Mouse (Mus musculus): ENCODE measurements around the gene Tbc1d22a.

GRCm38 (mm10) chr15:86449236-86449635, 235.0 kb downstream of the Tbc1d22a start:
- no peak for TF ChIP-seq POLR2A (IDR thresholded peaks at IDR 0.05; ENCODE audit: insufficient read length, low read depth)
- TF ChIP-seq POLR2AphosphoS2 (IDR thresholded peaks at IDR 0.05; ENCODE audit: insufficient read length, low read depth), result no peak
- TF ChIP-seq MYOD1 (IDR thresholded peaks at IDR 0.05; ENCODE audit: control insufficient read depth in 1 of 3, insufficient read length in 2 of 3, low read depth in 2 of 3), result no peak
- no peak for TF ChIP-seq MYOG (IDR thresholded peaks at IDR 0.05; ENCODE audit: control insufficient read depth in 1 of 3, insufficient read depth in 1 of 3, insufficient read length in 2 of 3, low read depth in 2 of 3)
- TF ChIP-seq CEBPB (IDR thresholded peaks at IDR 0.05; ENCODE audit: insufficient read depth, poor library complexity, severe bottlenecking), result no peak
- TF ChIP-seq REST (IDR thresholded peaks at IDR 0.05; ENCODE audit: insufficient read depth, insufficient read length), result no peak
- no peak for TF ChIP-seq MAX (IDR thresholded peaks at IDR 0.05; ENCODE audit: low read depth)
- no peak for TF ChIP-seq E2F4 (IDR thresholded peaks at IDR 0.05; ENCODE audit: insufficient read depth)
- no peak for TF ChIP-seq USF1 (IDR thresholded peaks at IDR 0.05; ENCODE audit: low read depth)
- no peak for TF ChIP-seq TCF3 (IDR thresholded peaks at IDR 0.05; ENCODE audit: insufficient read length, low read depth)
- TF ChIP-seq TCF12 (IDR thresholded peaks at IDR 0.05; ENCODE audit: insufficient read depth, poor library complexity, severe bottlenecking), result no peak
- TF ChIP-seq SRF (IDR thresholded peaks at IDR 0.05; ENCODE audit: control insufficient read depth, insufficient read length, low read depth), result no peak
